Mouse (Mus musculus) telencephalon, adult 2 months (tissue): ENCODE results near the gene Kcnb1.

Experiments used
- DNase-seq: peaks from one replicate; pipeline ENCODE4 v3.0.0-alpha.2; 2011; ENCODE audit warnings: low read depth, low spot score

Kcnb1 gene

DNA sequence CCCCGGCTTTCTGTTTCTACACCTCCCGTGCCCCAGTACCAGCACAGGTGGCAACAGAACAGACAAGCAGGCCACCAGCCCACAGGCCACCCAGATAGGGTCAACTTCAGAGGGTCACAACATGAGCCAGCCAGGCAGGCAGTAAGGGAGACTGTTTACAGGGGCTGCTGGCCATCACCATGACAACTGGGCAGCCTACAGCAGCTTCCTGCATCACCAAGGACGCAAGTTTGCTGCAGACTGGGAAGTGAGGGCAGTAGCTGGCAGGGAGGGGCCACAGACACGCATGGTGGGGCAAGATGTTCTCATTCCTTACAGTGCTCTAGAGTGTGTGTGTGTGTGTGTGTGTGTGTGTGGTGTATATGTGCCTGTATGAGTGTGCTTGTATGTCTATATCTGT, 108.3 kb downstream of the Kcnb1 start:
- DNase-seq = no peak

DNA sequence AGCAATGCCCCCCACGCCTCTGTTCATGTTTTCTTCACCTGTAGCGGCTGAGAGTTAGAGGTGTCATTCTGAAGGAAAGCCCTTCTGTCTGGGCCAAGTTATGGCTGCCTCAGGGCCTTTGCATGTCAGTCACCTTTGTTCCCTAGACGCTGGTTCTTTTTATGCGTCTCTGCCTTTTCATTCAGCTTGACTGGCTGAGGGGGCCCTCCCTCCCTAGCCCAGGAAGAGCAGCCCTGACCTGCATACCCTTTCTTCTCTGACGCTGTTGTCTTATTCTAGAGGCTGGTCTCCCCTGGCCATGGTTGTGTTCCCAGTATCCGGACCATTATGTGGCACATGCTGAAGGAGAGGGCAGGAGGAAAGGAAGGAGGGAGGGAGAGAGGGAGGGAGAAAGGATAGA, 108.8 kb downstream of the Kcnb1 start:
- no peak for DNase-seq

DNA sequence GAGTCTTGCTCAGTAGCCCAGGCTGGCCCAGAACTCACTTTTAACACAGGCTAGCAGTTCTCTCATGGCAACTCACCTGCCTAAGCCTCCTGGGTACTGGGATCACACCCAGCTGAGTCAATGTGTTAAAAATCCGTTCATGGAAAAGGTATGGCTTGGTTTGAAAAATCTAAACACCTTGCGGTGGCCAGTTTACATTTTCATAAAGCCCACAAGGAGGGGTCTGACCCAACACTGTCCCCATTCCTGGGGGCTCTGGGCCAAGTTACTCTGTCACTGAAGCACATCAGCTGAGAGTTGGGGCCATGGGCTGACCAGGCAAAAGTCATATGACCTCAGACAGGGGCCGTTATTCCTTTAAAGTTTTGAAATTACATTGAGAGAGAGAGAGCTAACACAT, 109.6 kb downstream of the Kcnb1 start:
- no peak for DNase-seq

DNA sequence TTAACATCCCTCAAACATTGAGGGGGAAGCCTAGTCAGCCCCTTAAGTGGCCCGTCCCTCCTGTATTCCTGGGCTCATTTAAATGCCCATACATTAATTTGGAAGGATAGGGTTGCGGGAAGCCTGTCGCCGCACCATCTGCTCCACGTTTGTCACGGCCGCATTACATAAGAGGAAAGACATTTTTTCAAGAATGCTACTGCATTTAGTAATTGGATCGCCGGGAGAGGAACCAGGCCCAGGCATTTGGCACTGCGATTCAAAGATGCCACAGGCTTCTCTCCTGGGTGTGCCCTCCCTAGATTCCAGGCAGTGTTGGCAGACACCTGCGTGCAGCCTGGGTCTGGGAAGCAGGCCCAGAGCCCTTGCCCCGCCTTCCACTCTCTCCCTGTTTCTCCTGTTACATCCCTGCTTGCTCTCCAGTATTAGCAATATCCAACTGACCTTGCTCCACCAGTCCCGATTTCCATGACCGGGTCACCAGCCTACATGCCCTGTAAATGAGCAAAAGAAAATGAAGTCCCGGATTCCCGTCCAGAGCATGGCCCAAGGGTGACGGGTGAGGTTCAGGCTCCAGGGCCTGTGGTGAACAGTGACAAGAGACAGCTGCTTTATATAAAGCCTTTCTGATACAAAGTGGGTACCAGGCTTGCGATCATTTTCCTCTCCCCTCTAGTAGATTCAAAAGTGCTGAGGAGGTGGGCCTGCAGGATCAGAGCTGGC, 110.3 kb downstream of the Kcnb1 start:
- DNase-seq = peak; percentile 90

DNA sequence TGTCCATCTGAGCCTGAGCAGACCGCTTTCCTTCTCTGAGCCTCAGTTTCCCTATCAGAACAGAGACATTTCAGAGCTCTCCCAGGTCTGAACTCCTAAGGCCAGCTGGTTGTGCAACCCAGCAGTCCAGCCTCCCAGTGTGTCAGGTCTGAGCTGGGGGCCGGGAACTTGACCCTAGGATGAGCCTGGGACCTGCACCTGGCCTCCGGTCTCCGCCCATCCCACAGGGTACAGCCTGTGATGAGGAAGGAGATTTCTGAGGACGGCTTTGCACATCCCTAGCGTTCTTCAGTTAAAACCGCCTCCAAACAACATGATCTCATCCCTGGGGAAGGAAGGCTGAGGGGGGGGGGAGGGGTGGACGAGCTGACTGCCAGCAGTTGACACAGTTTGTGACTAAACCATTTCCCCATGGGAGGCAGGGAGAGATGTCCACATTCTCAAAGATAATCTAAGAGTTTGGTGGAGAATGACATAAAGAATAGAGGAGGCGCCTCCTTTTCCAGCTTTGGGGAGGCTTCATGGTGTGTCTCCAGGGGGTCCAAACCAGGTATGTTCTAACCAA, 110.9 kb downstream of the Kcnb1 start:
- peak; percentile 89 for DNase-seq

DNA sequence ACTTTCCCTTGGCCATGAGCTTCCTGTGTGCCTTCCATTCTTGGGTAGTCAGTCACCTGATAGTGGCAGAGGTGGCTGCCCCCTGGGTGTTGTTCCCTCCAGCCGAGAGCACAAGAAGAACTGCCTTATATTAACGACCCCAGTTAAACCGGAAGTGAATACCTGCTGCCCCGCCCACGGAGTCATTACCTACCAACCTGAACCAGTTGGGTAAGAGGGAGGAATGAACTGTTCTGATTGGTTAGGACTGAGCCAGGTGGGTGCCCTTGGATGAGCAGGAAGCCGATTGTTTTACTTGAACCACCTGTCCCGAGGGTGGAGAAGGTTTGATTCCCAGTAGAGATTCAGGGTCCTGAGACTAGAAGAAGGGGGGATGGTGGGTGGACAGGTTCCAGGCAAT, 111.5 kb downstream of the Kcnb1 start:
- no peak for DNase-seq

DNA sequence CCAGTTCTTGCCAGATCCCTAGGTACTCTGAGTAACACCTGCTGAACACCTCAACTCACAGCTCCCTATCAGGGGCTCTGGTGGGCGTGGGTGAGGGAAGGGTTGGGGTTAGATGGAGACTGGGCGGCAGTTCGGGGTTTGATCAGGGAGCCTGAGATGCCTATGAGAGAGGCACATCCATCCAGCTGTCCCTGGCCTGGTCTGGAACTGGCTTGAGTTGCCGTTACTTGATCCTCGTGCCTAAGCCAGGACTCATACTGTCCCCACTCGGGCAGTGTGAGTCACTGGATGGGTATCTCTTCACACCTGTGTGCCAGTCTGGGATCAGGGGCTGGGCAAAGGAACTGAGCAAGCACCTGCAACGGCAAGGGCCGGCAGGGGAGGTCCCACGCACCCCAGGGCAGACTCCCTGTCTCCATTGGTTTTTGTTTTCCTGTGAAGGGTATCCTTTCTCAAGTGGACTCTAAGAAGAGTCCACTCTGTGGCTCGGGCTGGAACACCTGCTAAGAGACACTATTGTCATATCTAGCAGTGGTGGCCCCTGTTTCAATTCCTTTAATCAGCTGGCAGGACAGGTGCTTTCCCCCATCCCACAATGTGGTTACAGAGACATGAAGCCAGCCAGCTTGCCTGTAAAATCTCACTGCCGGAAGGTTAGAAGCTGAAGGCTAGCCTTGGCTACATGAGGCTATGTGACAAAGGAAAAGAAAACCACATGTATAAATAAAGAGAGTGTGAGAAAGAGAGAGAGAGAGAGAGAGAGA, 112.6 kb downstream of the Kcnb1 start:
- no peak for DNase-seq

DNA sequence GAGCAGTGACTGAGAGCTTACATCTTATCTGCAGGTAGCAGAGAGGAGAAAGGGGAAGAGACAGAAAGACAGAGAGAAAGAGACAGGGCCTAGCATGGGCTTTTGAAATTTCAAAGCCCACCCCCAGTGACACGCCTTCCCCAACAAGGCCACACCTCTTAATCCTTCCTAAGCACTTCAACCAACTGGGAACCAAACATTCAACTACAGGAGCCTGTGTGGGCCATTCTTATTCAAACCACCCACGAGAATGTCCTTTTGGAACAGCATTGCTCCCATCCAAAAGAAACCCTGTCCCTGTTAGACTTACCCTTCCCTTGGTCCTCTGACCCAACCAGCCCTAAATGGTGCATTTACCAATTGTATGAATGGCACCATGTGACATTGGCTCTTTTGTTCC, 113.2 kb downstream of the Kcnb1 start:
- DNase-seq = no peak

DNA sequence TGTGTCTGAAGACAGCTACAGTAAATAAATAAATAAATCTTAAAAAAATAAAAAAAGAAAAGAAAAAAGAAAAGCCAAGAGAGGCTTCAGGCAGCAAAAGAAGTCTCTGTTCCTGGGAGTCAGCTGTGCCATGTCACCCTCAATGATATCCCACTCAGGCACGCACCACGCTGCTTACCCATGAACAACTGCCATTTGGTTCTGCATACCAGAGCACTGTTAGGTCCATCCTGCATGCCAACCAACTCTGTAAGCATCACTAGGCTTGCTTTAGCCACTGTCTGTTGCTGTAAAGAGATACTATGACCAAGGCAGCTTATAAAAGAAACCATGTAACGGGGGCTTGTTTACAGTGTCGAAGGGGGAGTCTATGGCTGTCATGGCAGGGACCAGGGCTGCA, 113.6 kb downstream of the Kcnb1 start:
- DNase-seq = no peak

DNA sequence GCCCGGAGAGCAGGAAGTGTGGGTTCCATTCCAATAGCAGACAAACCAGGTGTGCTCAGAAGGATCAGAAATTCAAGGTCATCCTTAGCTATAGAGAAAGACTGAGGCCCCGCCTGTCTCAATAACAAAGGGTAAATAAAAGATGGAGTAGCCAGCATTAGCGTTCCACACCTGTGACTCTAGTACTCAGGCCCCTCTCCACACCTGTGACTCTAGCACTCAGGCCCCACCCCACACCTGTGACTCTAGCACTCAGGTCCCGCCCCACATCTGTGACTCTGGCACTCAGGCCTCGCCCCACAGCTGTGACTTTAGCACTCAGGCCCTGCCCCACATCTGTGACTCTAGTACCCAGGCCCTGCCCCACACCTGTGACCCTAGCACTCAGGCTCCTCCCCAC, 115.4 kb downstream of the Kcnb1 start:
- DNase-seq = no peak

DNA sequence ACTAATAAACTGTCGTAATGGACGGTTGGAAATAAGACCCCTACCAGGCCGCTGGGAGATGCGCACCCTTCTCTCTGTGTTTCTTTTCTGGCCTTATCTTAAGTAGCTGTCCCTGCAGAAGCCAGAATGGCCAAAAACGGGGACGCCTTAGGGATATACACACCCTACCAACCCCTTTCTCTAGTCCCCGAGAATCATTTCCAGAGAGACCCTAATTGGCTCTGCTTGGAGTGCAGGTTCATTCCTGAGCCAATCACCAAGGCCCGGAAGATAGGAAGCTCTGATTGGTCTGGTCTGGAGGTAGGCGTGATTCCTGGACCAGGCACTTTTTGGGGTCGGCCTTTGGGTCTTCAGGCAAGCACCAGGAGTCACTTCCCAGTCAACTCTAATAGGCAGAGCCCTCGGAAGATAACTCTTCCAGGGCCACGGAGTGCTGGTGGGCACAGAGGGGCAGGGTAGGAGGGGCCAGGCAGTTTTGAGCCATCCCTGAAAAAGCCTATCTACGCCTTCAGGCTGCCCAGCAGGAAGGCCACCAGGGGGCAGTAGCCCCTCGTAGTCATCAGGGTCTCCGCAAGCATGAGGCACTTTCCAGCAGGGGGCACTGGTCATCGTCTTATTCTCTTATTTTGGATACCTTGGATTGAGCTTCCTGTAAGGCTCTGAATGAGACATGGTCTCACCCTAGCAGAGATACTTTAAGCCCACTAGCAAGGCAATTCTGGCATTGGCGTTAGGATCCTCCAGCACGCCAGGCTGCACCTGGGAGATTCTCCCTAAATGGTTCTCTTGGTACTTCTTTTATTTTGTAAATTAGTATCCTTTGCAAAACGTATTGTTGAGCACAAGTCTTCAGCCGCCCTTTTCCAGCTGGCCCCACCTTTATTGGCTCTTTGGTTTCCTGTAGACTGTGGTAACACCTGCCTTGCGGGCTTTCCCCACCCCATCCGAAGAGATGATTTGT, 118.0 kb downstream of the Kcnb1 start:
- DNase-seq = peak; percentile 98

DNA sequence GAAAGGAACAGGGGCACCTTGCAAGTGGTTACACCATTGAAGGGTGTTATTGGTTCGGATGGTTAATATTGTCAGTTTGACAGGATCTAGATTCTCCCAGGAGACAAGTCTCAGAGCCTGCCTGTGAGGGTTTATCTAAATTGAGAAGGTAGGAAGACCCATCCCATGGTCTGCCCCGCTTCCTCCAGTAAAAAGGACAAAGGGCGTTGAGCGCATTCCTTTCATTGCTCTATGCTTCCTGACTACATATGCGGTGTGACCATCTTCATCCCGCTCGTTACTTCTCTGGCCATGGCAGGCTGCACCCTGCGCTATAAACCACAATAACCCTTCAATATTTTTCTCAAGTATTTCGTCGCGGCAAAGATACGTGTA, 118.7 kb downstream of the Kcnb1 start:
- no peak for DNase-seq

DNA sequence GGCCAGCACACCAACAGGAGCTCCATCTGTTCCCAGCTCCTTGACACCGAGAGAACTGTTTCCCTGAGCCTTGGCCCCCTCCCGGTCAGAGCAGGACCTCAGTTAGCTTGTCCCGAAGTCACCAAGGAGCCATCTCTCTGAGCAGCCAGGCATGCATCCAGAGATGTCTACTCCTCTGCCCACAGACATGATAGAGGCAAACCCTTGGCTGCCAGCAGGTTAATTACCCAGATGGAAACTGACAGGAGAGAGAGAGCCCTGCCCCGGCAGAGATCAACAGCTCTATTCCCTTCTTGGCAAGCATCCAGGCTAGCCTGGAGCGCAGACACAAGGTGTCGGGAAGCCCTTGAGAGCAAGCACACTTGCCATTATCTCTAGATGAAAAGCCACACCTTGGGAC, 119.6 kb downstream of the Kcnb1 start:
- DNase-seq = no peak

DNA sequence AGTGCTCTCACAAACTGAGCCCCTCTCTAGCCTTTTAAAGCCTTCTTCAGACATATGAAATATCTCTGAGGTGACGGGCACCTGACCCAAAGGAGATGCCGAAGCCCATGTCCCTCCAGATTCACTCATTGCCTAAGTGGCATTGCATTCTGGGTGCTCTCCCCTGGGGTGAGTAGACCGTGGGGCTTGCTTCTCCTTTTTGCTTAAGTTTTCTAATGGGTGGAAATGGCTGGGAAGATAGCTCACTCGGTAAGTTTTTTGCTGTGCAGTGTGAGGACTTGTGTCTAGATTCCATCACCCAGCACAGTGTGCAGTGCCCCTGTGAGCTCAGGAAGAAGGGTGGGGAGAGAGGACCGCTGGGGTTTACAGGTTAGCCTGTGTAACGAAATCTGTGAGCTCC, 122.4 kb downstream of the Kcnb1 start:
- no peak for DNase-seq

DNA sequence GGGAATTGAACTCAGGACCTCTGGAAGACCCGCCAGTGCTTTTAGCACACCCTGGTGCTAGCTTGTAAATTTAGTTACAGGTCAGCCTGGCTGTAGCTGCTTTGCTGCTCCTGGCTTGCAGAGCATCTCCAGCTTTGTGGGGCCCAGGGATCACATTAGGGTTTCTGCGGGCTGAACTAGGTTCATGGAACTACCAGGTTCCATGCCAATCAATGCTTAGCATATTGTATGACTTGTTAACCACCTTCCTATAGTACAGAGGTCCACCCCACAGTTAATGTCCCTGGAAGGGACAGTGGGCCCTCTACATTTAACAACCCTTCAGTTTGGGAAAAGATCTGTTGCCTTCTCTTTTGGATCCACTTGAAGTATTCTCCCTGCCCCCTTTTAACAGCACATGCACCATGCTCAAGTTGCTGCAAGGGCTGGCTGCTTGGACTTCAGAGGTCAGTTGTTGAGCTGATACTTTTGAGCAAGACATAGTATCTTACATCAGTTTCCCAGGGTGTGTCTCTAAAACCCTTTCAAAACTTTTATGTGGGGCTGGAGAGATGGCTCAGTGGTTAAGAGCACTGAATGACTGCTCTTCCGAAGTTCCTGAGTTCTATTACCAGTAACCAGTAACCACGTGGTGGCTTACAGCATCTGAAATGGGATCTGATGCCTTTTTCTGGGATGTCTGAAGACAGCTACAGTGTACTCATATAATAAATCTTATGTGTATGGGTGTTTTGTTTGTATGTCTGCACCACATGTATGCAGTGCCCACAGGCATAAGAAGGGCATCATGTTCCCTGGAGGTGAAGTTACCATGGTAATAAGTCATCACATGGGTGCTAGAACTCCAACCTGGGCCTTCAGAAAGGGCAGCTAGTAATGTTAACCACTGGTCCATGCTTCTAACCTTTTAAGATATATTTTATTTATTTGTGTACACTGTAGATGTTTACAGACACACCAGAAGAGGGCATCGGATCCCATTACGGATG, 123.1 kb downstream of the Kcnb1 start:
- no peak for DNase-seq

DNA sequence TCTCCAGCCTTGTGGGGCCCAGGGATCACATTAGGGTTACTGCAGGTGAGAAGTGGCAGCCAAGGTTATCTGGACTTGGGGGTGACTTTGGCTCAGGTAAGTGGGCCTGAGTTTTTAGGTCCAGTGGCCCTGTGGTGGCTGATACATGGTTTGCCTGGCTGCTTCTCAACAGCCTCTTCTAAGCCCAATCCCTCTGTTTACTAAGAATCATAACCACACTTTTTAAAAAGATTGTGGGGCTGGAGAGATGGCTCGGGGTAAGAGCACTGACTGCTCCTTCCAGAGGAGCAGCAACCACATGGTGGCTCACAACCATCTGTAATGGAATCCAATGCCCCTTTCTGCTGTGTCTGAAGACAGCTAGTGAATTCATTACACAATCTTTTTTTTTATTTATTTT, 123.9 kb downstream of the Kcnb1 start:
- no peak for DNase-seq

DNA sequence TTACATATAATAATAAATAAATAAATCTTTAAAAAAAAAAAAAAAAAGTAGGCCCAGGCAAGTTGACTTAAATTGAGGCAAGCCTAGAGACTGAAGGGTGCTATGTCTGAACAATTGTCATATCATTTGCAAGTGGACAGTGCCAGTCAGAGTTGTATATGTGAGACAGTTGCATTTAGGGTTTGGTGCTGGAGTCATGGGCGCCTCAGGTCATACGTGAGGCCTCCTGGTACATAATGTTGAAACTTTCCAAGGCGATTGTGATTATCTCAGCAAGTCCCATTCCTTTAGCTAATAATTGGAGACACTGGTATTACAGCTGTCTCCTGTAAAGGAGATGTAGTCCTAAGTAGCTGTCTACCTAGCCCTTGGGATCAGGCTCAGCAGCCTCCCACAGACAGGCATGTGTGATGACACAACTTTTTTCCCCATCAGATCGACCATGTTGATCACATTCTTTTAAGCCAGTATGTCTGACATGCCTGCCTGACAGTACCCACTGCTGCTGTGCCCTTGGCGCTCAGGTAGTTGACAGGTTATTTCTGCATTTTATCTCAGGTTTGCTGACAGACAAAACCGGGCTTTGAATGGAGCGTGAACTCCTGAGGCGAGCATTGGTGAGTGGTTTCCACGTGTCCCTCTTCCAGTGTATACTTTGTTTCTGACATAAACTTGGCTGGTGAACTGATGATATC, 125.2 kb downstream of the Kcnb1 start:
- DNase-seq = no peak

DNA sequence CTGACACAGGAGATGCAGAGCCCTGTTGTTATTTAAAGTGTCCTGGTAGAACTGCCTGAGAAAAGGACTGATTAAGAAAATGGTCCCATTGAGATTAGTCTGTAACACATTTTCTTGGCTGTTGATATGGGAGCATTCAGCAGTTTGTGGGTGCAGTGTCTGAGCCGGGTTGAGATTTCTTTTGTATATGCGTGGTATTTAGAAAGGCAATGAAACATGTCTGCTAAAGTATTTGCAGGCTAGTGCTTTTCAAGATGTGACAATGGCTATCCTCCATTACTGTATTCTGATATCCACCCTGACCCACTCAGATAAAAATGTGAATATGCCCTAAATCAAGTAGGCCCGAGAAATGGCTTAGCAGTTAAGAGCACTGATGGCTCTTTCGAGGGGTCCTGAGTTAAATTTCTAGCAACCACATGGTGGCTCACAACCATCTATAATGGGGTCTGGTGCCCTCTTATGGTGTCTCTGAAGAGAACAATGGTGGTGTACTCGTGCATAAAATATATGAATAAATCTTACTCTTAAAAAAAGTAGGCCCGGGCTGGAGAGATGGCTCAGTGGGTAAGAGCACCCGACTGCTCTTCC, 126.0 kb downstream of the Kcnb1 start:
- no peak for DNase-seq

DNA sequence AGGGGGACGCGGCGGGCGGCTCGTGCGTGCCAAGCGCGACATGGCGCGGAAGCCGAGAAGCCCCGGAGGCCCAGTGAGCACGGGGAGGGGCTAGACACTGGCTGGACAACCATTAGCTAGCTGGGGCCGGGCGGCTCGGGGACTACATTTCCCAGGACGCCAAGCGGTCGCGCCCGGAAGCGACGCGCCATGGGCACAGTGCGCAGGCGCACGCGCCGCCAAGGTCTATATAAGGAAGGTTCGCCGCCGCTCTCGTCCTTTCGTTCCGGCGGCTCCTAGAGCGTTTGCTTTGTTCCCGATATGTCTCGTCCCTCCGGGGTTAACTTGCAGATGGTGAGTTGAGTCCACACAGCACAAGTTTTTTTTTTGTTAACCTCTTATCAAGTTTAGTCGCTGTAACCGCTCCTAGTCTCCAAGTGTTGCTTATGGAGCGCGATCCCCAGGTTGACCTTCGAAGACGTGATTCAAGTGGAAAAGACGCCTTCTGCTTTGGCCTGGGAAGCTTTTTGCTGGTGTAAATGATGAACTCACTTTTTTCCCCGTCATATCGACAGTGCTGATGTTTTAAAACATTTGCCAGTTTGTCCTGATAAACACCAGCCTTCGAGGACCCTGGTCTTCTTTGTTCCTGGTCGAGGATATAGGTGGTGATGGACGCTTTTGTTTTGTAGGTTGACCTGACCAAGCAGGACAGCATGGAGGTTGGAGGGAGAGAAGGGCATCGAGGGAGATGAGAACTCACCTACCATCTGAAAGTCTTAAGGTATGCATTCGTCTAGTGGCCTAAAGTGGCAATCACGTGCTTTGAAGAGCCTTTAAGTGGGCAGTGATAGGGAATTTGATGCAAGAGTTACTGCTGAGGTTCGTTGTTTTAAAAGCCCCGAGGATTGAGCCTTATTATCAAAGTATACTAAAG, 126.7 kb downstream of the Kcnb1 start, which contains the start of gene Znfx1:
Znfx1 (minus strand) TSS at position 51 of the 916 bp plus-strand sequence.
- DNase-seq = peak; percentile 81
